Mouse (Mus musculus) heart, postnatal 0 days (tissue): ENCODE measurements at regions not wholly inside any gene's neighbourhood (a gene's known extent, or its start where the extent isn't known, plus 50 kb on each side); places are given as distances from the start of the nearest gene placed in this dataset.

Experiments
- ATAC-seq: fragments of 200-750 bp; cut with Nextera tagmentation; 2 replicates; pipeline ENCODE4 v1.8.0; 2017; ENCODE audit warnings: low read depth, moderate number of reproducible peaks, moderate library complexity; ENCODE audit not compliant: insufficient read depth
- DNase-seq: peaks from one replicate; pipeline ENCODE4 v3.0.0-alpha.2; 2016; ENCODE audit warnings: low spot score
- H3K27ac ChIP-seq: fragments of 300-500 bp; sonication (generic); 2 replicates; pipeline ENCODE4 v1.5.1; 2014; ENCODE audit warnings: low read depth, mild to moderate bottlenecking
- H3K27me3 ChIP-seq: fragments of 300-500 bp; sonication (generic); 2 replicates; pipeline ENCODE4 v1.6.1; 2014; ENCODE audit warnings: low read length, mixed read lengths; ENCODE audit not compliant: control insufficient read depth, insufficient read depth
- H3K36me3 ChIP-seq: fragments of 300-500 bp; sonication (generic); replicated peaks from 2 replicates; pipeline ENCODE4 v1.6.1; 2014; ENCODE audit warnings: low read length, mixed read lengths; ENCODE audit not compliant: control insufficient read depth, insufficient read depth
- H3K4me1 ChIP-seq: fragments of 300-500 bp; sonication (generic); 2 replicates; pipeline ENCODE4 v1.6.1; 2014; ENCODE audit warnings: antibody characterized with exemption; ENCODE audit not compliant: control insufficient read depth, insufficient read depth
- H3K4me2 ChIP-seq: fragments of 300-500 bp; sonication (generic); 2 replicates; pipeline ENCODE4 v1.6.1; 2014; ENCODE audit warnings: low read depth, mild to moderate bottlenecking, low read length, moderate library complexity
- H3K4me3 ChIP-seq: fragments of 300-500 bp; sonication (generic); 2 replicates; pipeline ENCODE4 v1.5.1; 2014; ENCODE audit warnings: low read depth, low read length
- H3K9ac ChIP-seq: fragments of 300-500 bp; sonication (generic); replicated peaks from 2 replicates; pipeline ENCODE4 v1.6.1; 2014; ENCODE audit warnings: low read depth, low read length, mixed read lengths
- H3K9me3 ChIP-seq: fragments of 300-500 bp; sonication (generic); replicated peaks from 2 replicates; pipeline ENCODE4 v1.6.1; 2016; ENCODE audit warnings: low read length; ENCODE audit not compliant: control insufficient read depth
- CTCF ChIP-seq: IDR thresholded peaks from 2 replicates; pipeline ENCODE4 v1.5.1; 2016; ENCODE audit warnings: antibody characterized with exemption, control low read depth, low read depth
- EP300 ChIP-seq: IDR thresholded peaks from 2 replicates; pipeline ENCODE4 v1.6.1; 2016; ENCODE audit warnings: antibody characterized with exemption, low read depth
- WGBS: fragments of 180-500 bp; shearing (Covaris S2); extraction: QIAGEN DNeasy Blood & Tissue Kit; methylation state at CpG from one replicate; pipeline ENCODE4 v1.1.7; 2014; 5-methylcytosine and 5-hydroxymethylcytosine counted together

- Histone ChIP-seq H3K4me2 (no peak overlapping the region), H3K4me3 (no peak overlapping the region)
- 39% methylated on average over 10 of the region's 10 CpGs for WGBS
Measured at GRCm38 (mm10) chr2:173950164-173950891, 125.8 kb upstream of the Stx16 start.

DNA sequence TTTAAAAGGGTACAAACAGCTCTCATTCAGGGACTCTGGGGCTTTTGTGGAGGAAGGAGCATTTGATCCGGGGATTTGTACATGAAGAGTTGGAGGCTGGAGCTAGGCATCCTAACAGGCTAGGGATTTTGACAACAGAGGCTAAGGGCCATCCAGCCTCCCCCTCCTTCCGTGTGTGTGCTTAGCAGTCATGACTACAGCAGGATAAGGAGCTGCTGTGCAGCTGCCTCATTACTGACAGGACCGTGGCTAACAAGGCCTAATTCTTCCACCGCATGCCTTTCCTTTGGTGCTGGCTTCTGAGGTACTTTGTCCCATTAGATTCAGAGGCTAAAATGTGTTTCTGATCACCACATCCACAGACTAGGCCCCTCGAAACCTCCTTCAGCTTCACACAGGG, 110.0 kb upstream of the Stx16 start:
- H3K27me3 ChIP-seq, result no peaks in the 10 kb centered on the region
- H3K4me3 ChIP-seq, result no peak overlapping the region
- H3K4me2 ChIP-seq, result no peak overlapping the region
- H3K36me3 ChIP-seq, result no peaks in the 10 kb centered on the region
- 57% methylated on average over 5 of the region's 5 CpGs for WGBS
- DNase-seq (no peak), ATAC-seq (no peak)
- H3K9me3 ChIP-seq, result no peaks in the 10 kb centered on the region
- H3K4me1 ChIP-seq, result no peaks in the 10 kb centered on the region
- no peak overlapping the region for H3K9ac ChIP-seq
- H3K27ac ChIP-seq, result no peak overlapping the region
- TF ChIP-seq CTCF (no peak), EP300 (no peak)

More at GRCm38 (mm10) chr2:173950164-173950891, 125.8 kb upstream of the Stx16 start:
- H3K27ac ChIP-seq, result no peak overlapping the region
- ATAC-seq, result no peak
- TF ChIP-seq CTCF (no peak), EP300 (no peak)
- H3K9ac ChIP-seq, result no peak overlapping the region
- no peaks in the 10 kb centered on the region for H3K27me3 ChIP-seq
- no peaks in the 10 kb centered on the region for H3K9me3 ChIP-seq
- no peaks in the 10 kb centered on the region for H3K4me1 ChIP-seq
- H3K36me3 ChIP-seq, result no peaks in the 10 kb centered on the region
- DNase-seq, result no peak

- TF ChIP-seq EP300 (no peak), CTCF (no peak)
- H3K4me3 ChIP-seq, result no peak overlapping the region
- WGBS, result 56% methylated on average over 1 of the region's 1 CpGs
- DNase-seq (no peak), ATAC-seq (no peak)
- H3K36me3 ChIP-seq, result no peaks in the 10 kb centered on the region
- H3K9ac ChIP-seq, result no peak overlapping the region
- H3K9me3 ChIP-seq, result peaks cover 4% of the 10 kb centered on the region; the same call in 1 of the 2 replicates
- H3K27me3 ChIP-seq, result no peaks in the 10 kb centered on the region
- no peaks in the 10 kb centered on the region for H3K4me1 ChIP-seq
- no peak overlapping the region for H3K27ac ChIP-seq
- H3K4me2 ChIP-seq, result no peak overlapping the region
Measured at GRCm38 (mm10) chr2:173970789-173971188, 105.3 kb upstream of the Stx16 start.

DNA sequence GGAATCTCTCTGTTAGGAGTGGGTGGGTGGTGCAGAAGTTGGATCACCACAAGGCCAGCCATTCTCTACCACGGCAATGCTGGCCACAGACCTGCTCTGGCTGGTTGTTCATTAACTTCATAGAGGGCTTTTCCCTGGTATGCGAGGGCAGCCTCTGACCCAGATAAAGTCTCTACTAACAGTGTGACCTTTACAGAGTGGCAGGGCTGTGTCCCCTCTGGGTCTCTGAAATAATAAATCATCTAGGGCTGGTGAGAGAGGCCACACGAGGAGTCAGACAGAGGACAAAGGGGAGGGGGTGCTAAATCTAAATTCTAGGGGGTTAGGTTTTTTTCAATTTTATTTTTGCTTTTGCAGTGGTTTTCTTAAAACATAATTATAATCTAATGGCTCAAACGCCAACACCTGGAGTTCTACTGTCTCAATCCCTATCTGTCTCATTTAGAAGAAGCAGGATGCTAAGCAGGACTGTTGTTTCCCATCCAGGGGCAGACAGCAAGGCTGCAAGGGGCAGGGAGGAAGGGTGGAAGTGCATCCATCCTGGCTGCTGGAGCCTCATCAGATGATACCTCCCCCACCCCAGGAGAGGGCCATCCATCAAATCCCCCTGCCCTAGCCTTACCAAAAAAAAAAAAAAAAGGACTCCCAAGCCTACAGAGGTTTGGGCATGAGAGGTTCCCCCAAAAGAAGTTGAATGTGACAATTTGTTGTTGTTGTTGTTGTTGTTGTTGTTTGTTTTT, 99.6 kb upstream of the Stx16 start:
- Histone ChIP-seq H3K4me3 (no peak overlapping the region), H3K4me1 (no peaks in the 10 kb centered on the region), H3K4me2 (no peak overlapping the region), H3K27me3 (no peaks in the 10 kb centered on the region), H3K9me3 (peaks cover 4% of the 10 kb centered on the region; the same call in 1 of the 2 replicates), H3K9ac (no peak overlapping the region), H3K36me3 (no peaks in the 10 kb centered on the region), H3K27ac (no peak overlapping the region)
- DNase-seq, result no peak
- no peak for ATAC-seq
- WGBS, result 27% methylated on average over 4 of the region's 4 CpGs
- TF ChIP-seq EP300 (no peak), CTCF (no peak)

DNA sequence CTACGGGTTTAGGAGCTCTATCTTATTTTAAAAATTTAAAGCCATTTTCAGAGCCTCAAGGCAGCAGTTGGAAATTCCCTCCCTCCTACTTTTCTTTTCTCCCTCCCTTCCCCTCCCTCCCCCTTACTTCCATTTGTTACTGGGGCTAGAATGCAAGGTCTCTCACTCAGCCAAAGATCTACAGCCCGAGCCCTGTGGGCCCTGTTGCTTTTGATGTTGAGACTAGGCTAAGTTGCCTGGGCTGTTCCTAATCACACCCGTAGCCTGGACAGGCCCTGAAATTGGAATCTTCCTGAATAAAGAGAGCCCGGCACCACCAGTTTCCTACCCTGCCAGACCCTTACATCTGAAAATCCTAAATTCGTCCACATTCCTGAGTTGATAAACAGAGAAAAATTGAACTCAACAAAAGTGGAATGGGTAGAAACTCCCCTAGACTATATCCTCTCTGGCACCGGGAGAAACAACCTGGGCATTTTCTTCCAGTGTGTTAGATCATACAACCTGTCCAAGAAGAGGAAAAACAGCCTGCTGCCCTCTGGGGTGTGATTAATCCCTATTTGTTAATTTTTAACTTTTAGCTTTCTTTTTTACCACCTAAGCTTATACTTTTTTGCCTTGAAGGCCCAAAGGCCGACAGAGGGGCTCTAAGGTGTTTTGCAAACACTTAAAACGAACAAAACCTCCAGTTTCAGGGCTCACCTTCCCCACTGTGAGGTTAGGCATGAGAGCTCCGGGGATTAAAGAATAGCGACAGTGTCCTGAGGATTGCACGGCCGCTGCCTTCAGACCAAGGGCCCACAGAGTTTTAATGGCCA, 98.7 kb upstream of the Stx16 start:
- no peaks in the 10 kb centered on the region for H3K27me3 ChIP-seq
- 56% methylated on average over 12 of the region's 12 CpGs for WGBS
- no peak for TF ChIP-seq EP300
- no peak for TF ChIP-seq CTCF

More for the DNA sequence above, 98.7 kb upstream of the Stx16 start:
- ATAC-seq, result no peak
- no peaks in the 10 kb centered on the region for H3K36me3 ChIP-seq
- no peak overlapping the region for H3K4me3 ChIP-seq
- no peak overlapping the region for H3K9ac ChIP-seq
- H3K4me1 ChIP-seq, result no peaks in the 10 kb centered on the region
- no peak for DNase-seq
- no peak overlapping the region for H3K4me2 ChIP-seq
- H3K9me3 ChIP-seq, result peaks cover 4% of the 10 kb centered on the region; the same call in 1 of the 2 replicates
- no peak overlapping the region for H3K27ac ChIP-seq
